Mouse (Mus musculus) adrenal gland, postnatal 25 days (tissue): ENCODE measurements around the gene Mei1. TPM values are rescaled to one million over a fixed set of nuclear protein-coding genes. Genes with fewer than 3 reads are reported as not detected.

Experiments used
- DNase-seq: peaks from one replicate; pipeline ENCODE4 v3.0.0; 2021; ENCODE audit warnings: mixed read lengths
- long read RNA-seq: library from polyadenylated mRNA; stranded (forward); transcript quantifications from one replicate; pipeline ENCODE4 v2.0.0, GENCODE M21; 2021
- total RNA-seq: library from RNA; stranded (reverse); gene quantifications from 2 replicates; pipeline ENCODE4 v1.2.3, GENCODE M21; 2021

The Mei1 gene
- 2.8 and 4.3 TPM in 2 replicates for total RNA-seq
- long read RNA-seq, partial matches to known transcripts, result 3 of 3 reads
- long read RNA-seq, other reads (novel, unspliced or antisense), result 0 of 3 reads

DNA sequence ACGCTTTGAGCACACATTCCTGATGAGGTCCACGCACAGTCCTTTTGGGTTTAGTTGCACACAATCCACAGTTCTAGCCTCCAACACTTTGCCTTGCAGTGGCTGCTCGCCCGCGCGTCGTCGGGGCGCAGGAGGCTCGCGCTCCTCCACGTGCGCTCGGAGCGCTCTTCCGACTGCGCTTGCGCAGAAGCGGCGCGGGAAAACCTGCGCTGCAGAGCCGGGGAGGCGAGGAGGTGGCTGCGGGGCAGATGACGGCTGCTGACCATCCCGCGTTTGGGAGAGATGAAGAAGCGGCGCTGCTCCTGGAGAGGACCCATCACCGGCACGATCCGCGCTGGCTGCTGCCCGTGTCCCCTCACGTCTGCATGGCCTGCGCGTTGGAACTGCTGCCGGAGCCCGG is at the start of gene Mei1:
Gene Mei1, plus strand, starts transcription at position 99 of the 400 bp plus-strand sequence.
- no peak for DNase-seq

DNA sequence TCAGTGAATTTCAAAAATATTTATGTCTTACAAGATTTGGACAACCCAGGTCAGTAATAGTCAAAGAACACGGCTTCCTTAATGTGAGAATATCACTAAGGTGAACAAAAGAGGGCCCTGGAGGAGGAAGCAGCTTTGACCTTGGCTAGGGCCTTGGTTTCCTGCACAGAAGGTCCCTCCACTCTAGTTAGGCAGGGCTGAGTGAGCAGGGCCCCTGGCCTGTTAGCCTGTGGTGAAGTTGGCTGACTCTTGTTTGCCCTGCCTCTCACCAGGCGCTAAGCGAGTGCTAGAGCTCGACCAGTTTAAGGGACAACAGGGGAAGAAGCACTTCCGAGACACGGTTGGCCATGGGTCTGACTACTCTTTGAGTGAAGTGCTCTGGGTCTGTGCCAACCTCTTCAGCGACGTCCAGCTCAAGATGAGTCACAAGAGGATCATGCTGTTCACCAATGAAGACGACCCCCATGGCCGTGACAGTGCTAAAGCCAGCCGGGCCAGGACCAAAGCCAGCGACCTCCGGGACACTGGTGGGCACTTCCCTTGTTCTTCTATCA is 47.2 kb upstream of the Mei1 start:
- DNase-seq, result peak; percentile 61

DNA sequence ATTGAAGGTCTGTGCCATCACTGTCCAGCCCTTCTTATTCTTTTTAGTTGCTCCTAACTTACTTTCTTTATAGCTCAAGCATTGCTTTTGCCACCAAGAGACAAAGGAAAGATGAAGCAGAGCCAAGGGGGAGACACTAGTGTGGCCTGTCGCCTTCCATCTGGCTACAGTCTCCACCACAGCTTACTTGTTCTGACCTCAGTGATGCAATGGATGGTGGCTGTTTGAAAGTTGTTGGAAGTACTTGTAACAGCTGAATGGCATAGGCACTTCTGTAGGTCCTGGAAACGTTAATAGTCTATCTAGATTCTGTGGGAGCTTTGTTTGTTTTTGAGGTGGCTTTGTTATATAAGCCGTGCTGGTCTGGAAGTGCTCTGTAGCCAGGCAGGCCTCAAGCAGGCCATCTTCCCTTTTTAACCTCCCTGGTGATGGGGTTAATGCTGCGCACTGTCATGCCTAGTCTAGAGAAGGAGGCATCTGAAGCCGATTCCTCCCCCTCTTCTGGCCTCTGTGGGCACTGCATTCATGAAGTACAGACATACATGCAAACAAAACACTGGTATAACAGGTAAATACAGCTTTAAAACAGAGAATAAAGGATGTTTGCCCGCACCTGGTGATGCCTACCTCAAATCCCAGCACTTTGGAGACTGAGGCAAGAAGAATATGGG is 45.7 kb upstream of the Mei1 start:
- no peak for DNase-seq

DNA sequence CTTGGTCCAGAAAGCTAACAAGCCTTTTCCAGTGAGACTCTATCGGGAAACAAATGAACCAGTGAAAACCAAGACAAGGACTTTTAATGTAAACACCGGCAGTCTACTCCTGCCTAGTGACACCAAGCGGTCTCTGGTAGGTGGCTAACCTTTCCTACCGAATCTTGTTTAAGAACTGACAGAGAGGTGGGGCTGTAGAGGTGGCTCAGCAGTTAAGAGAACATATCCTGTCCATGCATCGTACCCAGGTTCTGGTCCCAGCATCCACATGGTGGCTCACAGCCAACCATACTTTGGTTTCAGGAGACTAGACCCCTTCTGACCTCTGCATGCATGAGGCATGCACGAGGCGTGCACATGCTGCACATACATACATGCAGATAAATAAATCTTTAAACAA is 42.5 kb upstream of the Mei1 start:
- no peak for DNase-seq

DNA sequence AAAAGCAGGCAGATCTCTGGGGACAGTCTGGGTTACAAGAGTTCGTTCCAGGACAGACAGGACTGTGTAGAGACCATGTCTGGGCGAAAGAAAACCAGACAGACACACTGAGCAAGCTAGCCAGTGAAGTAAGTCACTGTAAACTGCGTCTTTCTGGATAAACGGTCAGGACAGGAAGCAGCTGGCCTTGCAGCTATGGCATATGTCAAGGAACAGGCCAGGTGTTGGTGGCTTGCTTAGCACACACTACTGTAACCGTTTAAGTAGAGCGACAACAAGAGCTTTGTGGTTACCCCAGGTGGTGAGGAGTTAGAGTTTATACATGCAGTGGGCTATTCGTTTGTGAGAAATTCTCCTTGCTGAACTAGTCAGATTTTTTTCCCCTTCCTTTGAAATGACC is 42.1 kb upstream of the Mei1 start:
- no peak for DNase-seq

DNA sequence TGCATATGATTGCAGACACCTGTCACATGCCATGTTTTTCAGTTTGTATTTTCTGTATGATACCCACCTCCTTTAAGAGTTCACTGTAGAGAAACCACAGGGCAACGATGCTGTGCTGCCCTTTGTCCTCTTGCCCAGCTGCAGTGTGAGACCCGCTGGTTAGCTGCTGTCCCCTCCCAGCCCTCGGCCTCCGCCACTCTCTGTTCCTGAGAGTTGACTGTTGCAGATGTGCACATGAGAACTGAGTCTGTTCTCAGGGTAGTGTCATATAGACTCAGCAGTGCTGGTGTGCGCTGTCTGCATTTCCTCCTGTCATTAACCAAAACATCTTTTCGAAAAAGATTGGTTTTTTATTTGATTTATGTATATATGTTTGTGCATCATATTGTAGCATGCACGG is 37.4 kb upstream of the Mei1 start:
- DNase-seq, result no peak

DNA sequence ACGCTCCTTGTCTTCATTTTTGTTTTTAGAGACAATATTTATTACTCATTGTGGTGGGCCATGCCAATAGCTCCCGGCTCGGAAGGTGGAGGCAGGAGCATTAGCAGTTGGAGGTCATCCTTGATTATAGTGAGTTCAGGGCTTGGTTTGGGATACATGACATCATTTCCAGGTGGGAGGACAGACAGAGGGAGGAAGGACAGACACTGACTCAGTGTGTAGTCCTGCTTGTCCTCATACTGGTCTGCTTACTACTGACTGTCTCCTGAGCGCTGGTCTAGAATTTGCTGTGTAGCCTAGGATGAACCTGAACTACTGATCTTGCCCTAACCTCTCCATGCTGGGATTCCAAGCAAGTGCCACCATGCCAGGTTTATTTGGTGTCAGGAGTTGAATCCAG is 36.0 kb upstream of the Mei1 start, which contains the start of gene Desi1:
Gene Desi1, minus strand, starts transcription at position 101 of the 400 bp plus-strand sequence.
- no peak for DNase-seq

DNA sequence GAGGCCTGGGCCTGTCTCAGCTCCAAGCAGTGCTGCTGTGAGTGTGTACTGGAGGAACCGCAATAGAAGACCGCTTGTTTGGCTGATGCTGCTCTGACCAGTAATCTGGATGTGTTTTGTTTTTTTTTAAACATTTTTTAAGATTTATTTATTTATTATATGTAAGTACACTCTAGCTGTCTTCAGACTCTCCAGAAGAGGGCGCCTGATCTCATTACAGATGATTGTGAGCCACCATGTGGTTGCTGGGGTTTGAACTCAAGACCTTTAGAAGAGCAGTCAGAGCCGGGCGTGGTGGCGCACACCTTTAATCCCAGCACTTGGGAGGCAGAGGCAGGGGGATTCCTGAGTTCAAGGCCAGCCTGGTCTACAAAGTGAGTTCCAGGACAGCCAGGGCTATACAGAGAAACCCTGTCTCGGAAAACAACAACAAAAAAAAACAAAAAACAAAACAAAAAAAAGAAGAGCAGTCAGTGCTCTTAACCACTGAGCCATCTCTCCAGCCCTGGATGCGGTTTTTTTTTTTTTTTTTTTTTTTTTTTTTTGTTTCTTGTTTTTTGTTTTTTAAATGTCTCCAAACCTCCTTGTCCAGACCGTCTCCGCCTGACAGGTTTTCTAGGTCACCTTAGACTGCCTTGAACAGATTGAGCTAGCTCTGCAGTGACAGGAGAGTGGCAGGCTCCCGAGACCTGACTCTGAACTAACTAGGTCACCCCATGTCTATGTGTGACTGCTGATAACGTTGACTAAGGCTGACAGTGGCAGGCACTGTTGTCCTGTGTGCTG is 33.7 kb upstream of the Mei1 start:
- DNase-seq, result no peak

DNA sequence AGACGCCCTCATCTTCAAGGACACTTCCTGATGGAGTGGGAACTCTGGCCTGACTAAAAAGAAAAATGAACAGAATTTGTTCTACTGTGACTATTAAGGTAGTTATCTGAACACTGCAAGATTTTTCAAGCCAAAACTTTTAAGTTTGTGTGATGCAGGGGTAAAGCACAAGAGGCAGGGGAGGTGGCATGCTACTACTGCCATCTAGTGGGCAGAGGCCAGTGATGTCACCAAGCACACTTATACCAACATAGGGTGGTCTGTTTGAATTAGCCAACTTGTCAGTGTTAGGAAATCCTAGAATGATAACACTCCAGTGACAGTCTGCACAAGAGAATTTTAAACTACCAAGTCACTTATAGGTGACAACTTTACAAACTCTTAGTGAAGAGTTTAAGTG is 29.1 kb upstream of the Mei1 start:
- peak; percentile 39 for DNase-seq

DNA sequence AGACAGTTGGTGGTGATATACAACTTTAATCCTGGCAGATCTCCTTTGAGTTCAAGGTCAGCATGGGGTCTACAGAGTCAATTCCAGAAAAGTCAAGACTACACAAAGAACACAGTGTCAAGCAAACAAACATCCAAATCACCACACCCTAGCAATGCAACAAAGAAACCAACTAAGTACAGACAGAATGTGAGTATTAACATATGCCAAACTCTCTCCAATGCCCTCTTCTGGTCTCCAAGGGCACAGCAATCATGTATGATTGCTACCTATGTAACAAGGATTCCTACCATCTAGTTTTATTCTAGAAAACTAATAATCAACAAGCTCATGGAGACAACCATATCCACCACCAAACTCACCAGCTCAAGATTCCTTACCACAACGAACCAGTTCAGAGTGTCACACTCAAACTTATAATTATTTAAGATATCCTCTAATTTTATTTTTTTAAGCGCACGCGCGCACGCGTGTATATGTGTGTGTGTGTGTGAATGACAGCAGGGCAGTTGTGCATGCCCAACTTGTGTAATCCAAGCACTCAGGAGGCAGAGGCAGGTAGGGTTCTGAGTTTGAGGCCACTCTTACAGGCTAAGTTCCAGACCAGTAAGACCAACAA is 25.5 kb upstream of the Mei1 start:
- DNase-seq, result no peak

DNA sequence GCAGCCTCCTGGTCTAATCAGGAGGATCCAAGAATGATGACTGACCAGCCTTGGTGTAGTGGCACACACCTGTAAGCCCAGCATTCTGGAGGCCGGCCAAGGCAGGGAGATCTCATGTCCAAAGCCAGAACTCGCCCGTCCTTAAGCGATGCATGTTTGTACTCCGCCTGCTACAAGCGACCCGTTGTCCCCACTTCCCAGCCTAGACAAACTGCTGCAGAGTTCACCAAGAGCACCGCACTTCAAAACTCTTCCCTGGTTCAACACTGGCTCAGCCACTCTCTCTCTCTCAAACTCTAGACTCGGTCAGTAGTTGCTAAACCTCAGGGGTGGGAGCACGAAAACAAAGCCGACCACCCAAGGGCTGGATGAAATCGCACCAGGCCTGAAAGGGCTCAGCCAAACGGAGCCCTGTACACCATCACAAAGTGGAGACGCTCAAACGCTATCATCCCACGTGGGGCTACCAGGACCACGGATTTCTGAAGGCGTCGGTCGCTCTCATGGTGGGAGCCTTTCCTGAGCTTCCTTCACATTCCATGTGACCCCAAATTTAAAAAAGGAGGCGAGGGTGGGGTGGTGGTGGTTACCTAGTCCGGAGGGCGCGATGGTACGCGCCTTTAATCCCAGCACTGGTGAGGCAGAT is 23.4 kb upstream of the Mei1 start:
- DNase-seq, result peak; percentile 16

DNA sequence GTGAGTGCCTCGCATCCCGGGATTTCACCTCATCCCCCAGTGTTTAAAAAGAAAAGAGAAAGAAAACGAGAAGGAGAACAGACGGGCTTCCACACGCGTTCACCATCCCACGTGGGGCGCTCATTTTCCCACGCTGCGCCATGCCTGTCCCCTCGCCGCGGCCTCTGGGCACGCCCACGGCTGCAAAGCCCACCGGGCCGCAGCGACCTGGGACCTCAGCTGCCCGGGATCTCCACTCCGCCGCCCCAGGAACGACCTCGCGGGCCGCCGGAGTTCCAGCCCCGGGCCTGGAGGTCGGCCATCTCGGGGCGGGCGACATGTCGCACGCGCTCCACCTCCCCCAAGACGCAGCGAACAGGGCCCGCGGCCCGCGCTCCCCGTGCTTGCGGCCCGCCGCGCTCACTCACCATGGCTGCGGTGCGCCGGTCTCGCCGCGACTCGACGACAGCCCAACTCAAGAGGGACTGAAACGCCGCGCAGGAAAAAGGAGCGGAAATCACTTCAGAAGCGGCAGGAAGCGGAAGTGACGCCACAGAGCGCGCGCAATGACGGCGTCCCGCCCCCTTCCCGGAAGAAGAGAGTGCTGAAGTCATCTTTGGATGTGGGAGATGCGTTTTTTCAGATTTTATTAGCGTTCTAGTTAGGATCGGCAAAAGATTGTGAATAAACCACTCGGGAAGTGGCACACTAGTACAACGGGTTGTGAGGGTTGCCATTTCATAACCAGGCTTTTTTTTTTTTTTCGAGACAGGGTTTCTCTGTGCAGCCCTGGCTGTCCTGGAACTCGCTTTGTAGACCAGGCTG is 22.5 kb upstream of the Mei1 start, which contains the start of gene Snu13:
Gene Snu13, minus strand, starts transcription at position 519 of the 804 bp plus-strand sequence.
- peak; percentile 91 for DNase-seq

DNA sequence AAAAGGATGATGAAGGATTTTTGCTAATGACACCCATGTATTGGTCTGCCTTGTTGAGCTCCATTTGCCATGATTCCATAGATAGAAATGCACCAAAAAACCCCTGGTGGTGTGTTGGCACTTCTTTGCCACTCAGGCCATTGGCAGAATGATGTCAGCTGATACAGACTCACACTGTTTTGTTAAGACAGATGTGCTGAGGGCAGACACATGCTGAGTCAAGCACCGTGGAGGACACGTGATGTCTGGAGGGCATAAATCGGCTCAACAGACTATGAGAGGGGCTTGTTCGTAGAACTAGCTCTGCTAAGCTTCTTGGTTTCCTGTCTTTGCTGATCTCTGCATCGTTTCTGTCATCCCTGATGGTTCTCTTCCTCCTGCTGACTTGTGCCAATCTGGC is 17.3 kb upstream of the Mei1 start:
- no peak for DNase-seq

DNA sequence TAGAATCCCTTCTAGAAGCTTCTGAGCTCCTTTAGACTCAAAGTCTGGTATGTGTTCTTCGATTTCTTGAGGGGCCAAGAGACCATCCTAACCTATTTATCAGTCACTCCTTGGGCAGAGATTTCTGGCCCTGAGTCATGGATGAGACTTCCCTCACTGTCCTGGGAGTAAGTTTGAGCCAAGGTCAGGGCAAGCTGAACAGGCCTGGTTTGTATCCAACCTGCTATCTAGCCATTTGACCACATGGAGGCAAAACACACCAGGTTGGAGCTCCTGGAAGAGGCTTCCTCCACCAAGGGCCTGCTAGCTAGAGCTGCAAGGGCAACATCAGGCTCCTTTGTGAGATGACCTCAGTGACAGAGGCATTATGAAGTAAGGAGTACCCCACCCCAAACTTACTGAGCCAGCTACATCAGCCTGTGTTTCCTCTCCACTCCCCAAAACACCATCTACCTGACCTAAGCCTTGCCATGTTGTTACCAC is 11.0 kb upstream of the Mei1 start, which contains the start of gene 4930407I10Rik:
Gene 4930407I10Rik, plus strand, starts transcription at position 433 of the 483 bp plus-strand sequence.
- DNase-seq, result no peak

DNA sequence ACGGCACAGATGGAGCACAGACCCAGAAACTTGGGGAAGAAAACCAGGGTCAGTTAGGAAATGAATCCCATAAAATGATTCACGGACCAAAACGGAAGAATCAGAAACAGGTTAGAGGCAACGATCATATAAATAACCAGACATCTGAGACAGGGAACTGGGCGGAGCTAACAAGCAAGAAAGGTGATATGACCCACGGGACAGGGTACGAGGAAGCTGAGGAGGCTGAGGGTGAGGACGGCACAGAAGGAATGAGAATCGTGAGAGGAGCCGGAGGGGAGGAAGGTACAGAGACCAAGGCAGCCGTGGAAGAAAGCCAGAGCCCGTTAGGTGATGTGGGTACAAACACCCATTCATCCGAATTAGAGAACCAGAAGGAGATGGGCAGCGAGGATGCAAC is 5.9 kb upstream of the Mei1 start:
- DNase-seq, result no peak

DNA sequence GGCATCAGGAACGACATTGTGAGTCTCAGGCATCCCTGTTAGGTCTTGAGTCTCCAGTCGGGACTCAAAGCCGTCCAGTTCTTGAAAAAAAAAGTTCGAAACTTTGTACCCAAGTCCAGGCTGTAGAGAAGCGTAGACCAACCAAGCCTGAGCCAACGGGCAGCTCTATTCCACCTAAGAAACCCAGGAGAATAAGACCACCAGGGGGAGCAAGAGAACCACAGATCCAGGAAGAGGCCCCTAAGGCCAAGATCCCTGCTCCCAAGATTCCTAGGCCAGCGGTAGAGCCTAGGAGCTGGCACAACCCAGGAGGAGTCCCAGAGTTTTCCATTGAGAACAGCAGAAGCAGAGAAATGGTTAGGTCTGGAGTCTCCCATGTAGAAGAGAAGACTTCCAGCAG is 4.3 kb upstream of the Mei1 start:
- DNase-seq, result peak; percentile 58

DNA sequence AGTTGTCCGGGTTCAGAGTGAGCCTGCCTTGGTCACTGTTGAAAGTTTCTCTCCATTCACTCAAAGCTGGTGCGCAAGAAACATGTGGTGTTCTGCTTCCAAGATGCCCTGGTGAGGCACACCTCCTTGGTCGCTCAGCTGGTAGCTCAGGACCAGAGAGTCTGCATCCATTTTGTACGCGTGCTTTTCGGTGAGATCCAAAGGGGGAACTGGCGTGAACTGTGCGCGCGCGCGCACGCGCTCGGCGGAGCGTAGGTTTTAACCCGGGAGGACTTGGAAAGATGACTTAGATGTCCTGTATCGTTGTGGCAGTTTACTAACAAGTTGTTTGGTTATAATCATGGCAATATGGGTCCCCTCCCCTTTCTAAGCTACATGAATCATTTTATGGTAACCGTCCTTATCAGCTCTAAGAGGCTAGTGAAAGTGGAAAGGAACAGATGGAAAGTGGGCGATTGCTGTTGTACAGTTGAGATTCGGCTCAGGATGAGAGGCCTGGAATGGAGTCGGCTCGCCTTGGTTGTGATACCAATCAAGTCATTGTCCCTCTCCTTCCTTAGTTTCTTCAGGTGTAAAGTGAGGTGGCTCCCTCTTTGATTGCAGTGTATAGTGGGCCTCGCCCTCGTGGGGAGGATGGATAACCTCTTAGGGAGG is 2.1 kb downstream of the Mei1 start:
- DNase-seq, result no peak

DNA sequence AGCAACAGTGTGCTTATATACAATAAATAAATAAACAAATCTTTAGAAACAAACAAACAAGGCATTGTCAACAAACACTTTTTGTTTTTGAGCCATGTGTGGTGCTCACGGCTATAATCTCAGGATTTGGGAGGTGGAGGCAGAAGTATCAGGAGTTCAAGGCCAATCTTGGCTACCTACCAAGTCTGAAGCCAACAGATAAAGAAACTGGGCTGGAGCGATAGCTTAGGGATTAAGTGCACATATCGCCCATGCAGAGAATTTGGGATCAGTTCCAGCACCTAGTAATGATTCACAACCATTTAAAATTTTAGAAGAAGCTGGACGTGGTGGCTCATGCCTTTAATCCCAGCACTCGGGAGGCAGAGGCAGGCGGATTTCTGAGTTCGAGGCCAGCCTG is 3.7 kb downstream of the Mei1 start:
- no peak for DNase-seq

DNA sequence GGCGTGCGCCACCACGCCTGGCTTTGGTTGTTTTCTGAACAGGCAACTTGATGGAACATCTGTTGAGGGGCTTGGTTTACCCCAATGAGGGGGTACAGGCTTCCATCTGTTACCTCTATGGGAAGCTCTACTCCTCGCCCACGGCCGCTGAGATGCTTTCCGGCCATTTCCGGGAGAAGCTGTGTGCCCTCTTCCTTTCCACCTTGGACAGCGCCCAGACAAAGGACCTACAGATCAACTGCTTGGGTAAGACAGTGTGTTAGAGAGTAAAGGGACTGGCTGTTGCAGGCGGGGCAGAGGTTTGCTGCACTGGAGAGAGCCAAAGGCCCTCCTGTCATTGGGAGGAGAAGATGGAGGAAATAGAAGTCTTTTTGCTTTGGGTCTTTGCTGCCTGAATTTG is 10.1 kb downstream of the Mei1 start:
- DNase-seq, result no peak

DNA sequence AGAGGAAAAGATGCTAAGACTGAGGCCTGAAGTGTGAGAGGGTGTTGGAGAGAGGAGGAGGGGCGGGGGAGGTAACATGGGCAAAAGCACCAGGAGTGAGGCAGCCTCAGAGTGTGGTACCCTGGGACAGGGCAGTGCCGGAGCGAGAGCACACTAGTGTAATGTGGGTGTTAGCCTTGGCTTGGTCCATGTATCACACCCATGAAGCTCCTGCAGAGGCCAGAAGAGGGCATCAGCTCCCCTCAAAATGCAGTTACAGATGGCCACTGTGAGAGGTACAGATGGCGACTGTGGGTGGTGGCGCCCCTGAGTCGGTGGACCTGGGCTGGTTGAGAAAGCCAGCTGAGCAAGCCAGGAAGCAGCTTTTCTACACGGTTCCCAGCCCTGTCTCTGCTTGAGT is 11.4 kb downstream of the Mei1 start:
- no peak for DNase-seq

DNA sequence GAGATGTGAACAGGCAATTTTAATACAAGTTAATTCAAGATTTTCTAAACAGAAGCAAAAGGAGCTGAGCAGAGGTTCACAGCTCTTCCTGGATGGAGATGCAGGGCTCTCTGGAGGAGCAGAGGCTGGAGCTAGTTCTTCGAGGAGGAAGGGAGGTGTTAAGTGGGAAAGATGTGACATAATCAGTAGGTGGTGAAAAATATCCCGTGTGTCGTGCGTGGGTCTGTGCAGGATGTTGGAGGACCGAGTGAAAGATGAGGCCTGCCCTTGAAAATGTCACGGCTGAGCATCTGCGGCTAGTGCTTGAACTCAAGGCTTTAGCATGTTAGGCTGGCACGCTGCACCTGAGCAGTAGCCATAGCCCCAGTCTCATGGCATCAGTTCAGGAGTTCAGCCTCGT is 15.8 kb downstream of the Mei1 start:
- no peak for DNase-seq
